Mouse (Mus musculus) heart, embryonic 10.5 days (tissue): ENCODE results near the gene Wdr25. TPM values are rescaled to one million over a fixed set of nuclear protein-coding genes. Genes with fewer than 3 reads are reported as not detected.
A peak's percentile ranks its signal among the peaks of the same experiment; 100 is the strongest.

ENCODE experiments used
- DNase-seq: peaks from one replicate; pipeline ENCODE4 v3.0.0-alpha.2; 2017; ENCODE audit warnings: low spot score
- H3K27ac ChIP-seq: fragments of 300-500 bp; sonication (generic); 2 replicates; pipeline ENCODE4 v1.5.1; 2016; ENCODE audit warnings: mild to moderate bottlenecking
- H3K27me3 ChIP-seq: fragments of 300-500 bp; sonication (generic); 2 replicates; pipeline ENCODE4 v1.6.1; 2016; ENCODE audit warnings: mild to moderate bottlenecking; ENCODE audit not compliant: poor library complexity, insufficient read depth, severe bottlenecking
- H3K36me3 ChIP-seq: fragments of 300-500 bp; sonication (generic); 2 replicates; pipeline ENCODE4 v1.6.1; 2016; ENCODE audit warnings: mild to moderate bottlenecking, moderate library complexity
- H3K4me1 ChIP-seq: fragments of 300-500 bp; sonication (generic); 2 replicates; pipeline ENCODE4 v1.6.1; 2016; ENCODE audit warnings: mild to moderate bottlenecking
- H3K4me3 ChIP-seq: fragments of 300-500 bp; sonication (generic); 2 replicates; pipeline ENCODE4 v1.5.1; 2016; ENCODE audit warnings: mild to moderate bottlenecking, moderate library complexity
- H3K9me3 ChIP-seq: fragments of 300-500 bp; sonication (generic); 2 replicates; pipeline ENCODE4 v1.6.1; 2016; ENCODE audit warnings: mild to moderate bottlenecking, moderate library complexity
- WGBS: fragments of 180-500 bp; shearing (Covaris S2); methylation state at CpG from one replicate; pipeline ENCODE4 v1.1.7; 2016; 5-methylcytosine and 5-hydroxymethylcytosine counted together
- polyA plus RNA-seq: library from polyadenylated mRNA; unstranded; fragments of >200 nt; fragmentation: Nextera tagmentation; extraction: Ambion mirVana; gene quantifications from 2 replicates; pipeline ENCODE4 v1.2.1, GENCODE M21; 2016

The Wdr25 gene
- polyA plus RNA-seq, 1 experiment from 2014 or later, result 8.4 TPM

GRCm38 (mm10) chr12:109023780-109024179 lies 130.3 kb downstream of the Wdr25 start:
- H3K27ac ChIP-seq, result no peak overlapping the region
- no peaks in the 10 kb centered on the region for H3K9me3 ChIP-seq
- H3K4me3 ChIP-seq, result no peak overlapping the region
- peaks cover 4% of the 10 kb centered on the region; the same call in 1 of the 2 replicates for H3K4me1 ChIP-seq
- 55% methylated on average over 9 of the region's 9 CpGs for WGBS
- H3K27me3 ChIP-seq, result peaks cover 6% of the 10 kb centered on the region; the same call in 1 of the 2 replicates
- peaks cover 6% of the 10 kb centered on the region; the same call in 1 of the 2 replicates for H3K36me3 ChIP-seq
- no peak for DNase-seq

GRCm38 (mm10) chr12:109037026-109037425 lies 143.6 kb downstream of the Wdr25 start:
- H3K36me3 ChIP-seq, result no peaks in the 10 kb centered on the region
- H3K27ac ChIP-seq, result no peak overlapping the region
- peaks cover 17% of the 10 kb centered on the region for H3K4me1 ChIP-seq
- peaks cover 7% of the 10 kb centered on the region; the same call in 1 of the 2 replicates for H3K9me3 ChIP-seq
- H3K27me3 ChIP-seq, result peaks cover 92% of the 10 kb centered on the region
- no peak overlapping the region for H3K4me3 ChIP-seq
- DNase-seq, result no peak
- 86% methylated on average over 2 of the region's 2 CpGs for WGBS

GRCm38 (mm10) chr12:109038179-109038819 lies 144.9 kb downstream of the Wdr25 start:
- H3K36me3 ChIP-seq, result no peaks in the 10 kb centered on the region
- no peak overlapping the region for H3K4me3 ChIP-seq
- peaks cover 91% of the 10 kb centered on the region for H3K27me3 ChIP-seq
- H3K4me1 ChIP-seq, result peaks cover 11% of the 10 kb centered on the region
- H3K9me3 ChIP-seq, result peaks cover 7% of the 10 kb centered on the region; the same call in 1 of the 2 replicates
- no peak for DNase-seq
- no peak overlapping the region for H3K27ac ChIP-seq
- WGBS, result 52% methylated on average over 14 of the region's 14 CpGs

- DNase-seq, result no peak
- no peaks in the 10 kb centered on the region for H3K36me3 ChIP-seq
- no peak overlapping the region for H3K4me3 ChIP-seq
- 68% methylated on average over 7 of the region's 7 CpGs for WGBS
- H3K4me1 ChIP-seq, result peaks cover 8% of the 10 kb centered on the region
- H3K27ac ChIP-seq, result no peak overlapping the region
- H3K9me3 ChIP-seq, result no peaks in the 10 kb centered on the region
- peaks cover 91% of the 10 kb centered on the region for H3K27me3 ChIP-seq
These were observed 145.9 kb downstream of the Wdr25 start for GRCm38 (mm10) chr12:109039311-109039710.

- Histone ChIP-seq H3K27ac (no peak overlapping the region), H3K9me3 (no peaks in the 10 kb centered on the region), H3K27me3 (peaks cover 92% of the 10 kb centered on the region), H3K36me3 (no peaks in the 10 kb centered on the region), H3K4me3 (no peak overlapping the region), H3K4me1 (no peaks in the 10 kb centered on the region)
- 16% methylated on average over 5 of the region's 5 CpGs for WGBS
- DNase-seq, result no peak
These were observed 151.1 kb downstream of the Wdr25 start for GRCm38 (mm10) chr12:109044497-109044896.

GRCm38 (mm10) chr12:109045581-109045980 lies 152.2 kb downstream of the Wdr25 start:
- 78% methylated on average over 7 of the region's 7 CpGs for WGBS
- H3K9me3 ChIP-seq, result no peaks in the 10 kb centered on the region

GRCm38 (mm10) chr12:109049949-109050348 lies 156.5 kb downstream of the Wdr25 start:
- peaks cover 23% of the 10 kb centered on the region for H3K4me1 ChIP-seq
- no peaks in the 10 kb centered on the region for H3K9me3 ChIP-seq
- H3K36me3 ChIP-seq, result no peaks in the 10 kb centered on the region
- peaks cover 100% of the 10 kb centered on the region for H3K27me3 ChIP-seq
- no peak for DNase-seq
- 78% methylated on average over 4 of the region's 4 CpGs for WGBS
- H3K27ac ChIP-seq, result no peak overlapping the region
- H3K4me3 ChIP-seq, result no peak overlapping the region

More at GRCm38 (mm10) chr12:109045581-109045980, 152.2 kb downstream of the Wdr25 start:
- peaks cover 92% of the 10 kb centered on the region for H3K27me3 ChIP-seq
- no peak overlapping the region for H3K27ac ChIP-seq
- H3K36me3 ChIP-seq, result no peaks in the 10 kb centered on the region
- no peaks in the 10 kb centered on the region for H3K4me1 ChIP-seq
- DNase-seq, result no peak
- H3K4me3 ChIP-seq, result no peak overlapping the region

- H3K27ac ChIP-seq, result peak overlapping the region; percentile 62
- no peak for DNase-seq
- WGBS, result under 1% methylated on average over 105 of the region's 105 CpGs
These were observed 159.8 kb downstream of the Wdr25 start for GRCm38 (mm10) chr12:109053020-109053806.

GRCm38 (mm10) chr12:109057736-109058135 lies 164.3 kb downstream of the Wdr25 start:
- H3K36me3 ChIP-seq, result no peaks in the 10 kb centered on the region
- peaks cover 77% of the 10 kb centered on the region for H3K27me3 ChIP-seq
- no peak for DNase-seq
- H3K9me3 ChIP-seq, result no peaks in the 10 kb centered on the region
- 71% methylated on average over 4 of the region's 4 CpGs for WGBS
- H3K4me3 ChIP-seq, result no peak overlapping the region
- no peak overlapping the region for H3K27ac ChIP-seq
- peaks cover 19% of the 10 kb centered on the region for H3K4me1 ChIP-seq

More at GRCm38 (mm10) chr12:109053020-109053806, 159.8 kb downstream of the Wdr25 start:
- peak overlapping the region; percentile 73 for H3K4me3 ChIP-seq
- no peaks in the 10 kb centered on the region for H3K9me3 ChIP-seq
- peaks cover 98% of the 10 kb centered on the region for H3K27me3 ChIP-seq
- peaks cover 23% of the 10 kb centered on the region for H3K4me1 ChIP-seq
- H3K36me3 ChIP-seq, result no peaks in the 10 kb centered on the region

GRCm38 (mm10) chr12:109058660-109059059 lies 165.2 kb downstream of the Wdr25 start:
- Histone ChIP-seq H3K27ac (no peak overlapping the region), H3K4me1 (peaks cover 10% of the 10 kb centered on the region), H3K9me3 (no peaks in the 10 kb centered on the region), H3K36me3 (no peaks in the 10 kb centered on the region), H3K27me3 (peaks cover 67% of the 10 kb centered on the region), H3K4me3 (no peak overlapping the region)
- no peak for DNase-seq
- 72% methylated on average over 8 of the region's 8 CpGs for WGBS

GRCm38 (mm10) chr12:109067561-109068135 lies 174.2 kb downstream of the Wdr25 start:
- Histone ChIP-seq H3K4me3 (peak overlapping the region; percentile 71), H3K9me3 (no peaks in the 10 kb centered on the region), H3K27me3 (peaks cover 60% of the 10 kb centered on the region), H3K36me3 (no peaks in the 10 kb centered on the region), H3K4me1 (peaks cover 18% of the 10 kb centered on the region), H3K27ac (peak overlapping the region; percentile 90)
- 9% methylated on average over 59 of the region's 59 CpGs for WGBS
- no peak for DNase-seq

- 6% methylated on average over 48 of the region's 48 CpGs for WGBS
- no peak for DNase-seq
- Histone ChIP-seq H3K4me1 (peaks cover 18% of the 10 kb centered on the region), H3K36me3 (no peaks in the 10 kb centered on the region), H3K4me3 (peak within 1 kb of the TSS; percentile 71), H3K27ac (peak within 1 kb of the TSS; percentile 90), H3K27me3 (peaks cover 66% of the 10 kb centered on the region), H3K9me3 (no peaks in the 10 kb centered on the region)
These were observed 174.8 kb downstream of the Wdr25 start, which contains the start of gene Begain for GRCm38 (mm10) chr12:109068167-109068653. Gene Begain, minus strand, starts transcription at chr12:109068217.
